Mouse (Mus musculus): ENCODE results near the gene Mcrip1. TPM values are rescaled to one million over a fixed set of nuclear protein-coding genes. Genes with fewer than 3 reads are reported as not detected.

Mcrip1 gene
- polyA plus RNA-seq (2015; fragmentation: Nextera tagmentation; extraction: Ambion mirVana): 218 and 227 TPM in 2 replicates

GRCm38 (mm10) chr11:120549168-120549945, at the start of gene Mcrip1:
TSS of gene Mcrip1 (minus strand) at chr11:120549727.
- ATAC-seq (replicated peaks; ENCODE audit: low FRiP score, low read depth) (peak; percentile 81), DNase-seq (ENCODE audit: low spot score) (peak; percentile 93)
- Histone ChIP-seq H3K9ac (ENCODE audit: low read depth, low read length) (peak within 1 kb of the TSS; percentile 98), H3K4me3 (replicated peaks; ENCODE audit: low read depth, low read length) (peak within 1 kb of the TSS; percentile 87), H3K36me3 (ENCODE audit: insufficient read depth, low read length) (peaks cover 2% of the 10 kb centered on the region; the same call in 1 of the 2 replicates), H3K27ac (peak within 1 kb of the TSS; percentile 98), H3K9me3 (replicated peaks; ENCODE audit: low read length) (no peaks in the 10 kb centered on the region), H3K4me1 (replicated peaks; ENCODE audit: insufficient read depth, low read length) (peaks cover 17% of the 10 kb centered on the region), H3K27me3 (ENCODE audit: insufficient read depth, low read length) (no peaks in the 10 kb centered on the region), H3K4me2 (ENCODE audit: low read length) (peak within 1 kb of the TSS; percentile 80)
- 0% methylated on average over 66 of the region's 87 CpGs for WGBS
- TF ChIP-seq CTCF (IDR thresholded peaks at IDR 0.05; ENCODE audit: low read depth): no peak

GRCm38 (mm10) chr11:120598990-120599549, 49.5 kb upstream of the Mcrip1 start:
- ATAC-seq (replicated peaks; ENCODE audit: low FRiP score, low read depth) (no peak), DNase-seq (ENCODE audit: low spot score) (no peak)
- peak overlapping the region; percentile 60 for H3K9ac ChIP-seq (ENCODE audit: low read depth, low read length)
- 38% methylated on average over 17 of the region's 17 CpGs for WGBS
- H3K4me1 ChIP-seq (replicated peaks; ENCODE audit: insufficient read depth, low read length): peaks cover 10% of the 10 kb centered on the region; the same call in 1 of the 2 replicates
- H3K27ac ChIP-seq: peak overlapping the region; percentile 94
- H3K9me3 ChIP-seq (replicated peaks; ENCODE audit: low read length): no peaks in the 10 kb centered on the region
- H3K4me2 ChIP-seq (ENCODE audit: low read length): peak overlapping the region; percentile 90
- peaks cover 38% of the 10 kb centered on the region for H3K36me3 ChIP-seq (ENCODE audit: insufficient read depth, low read length)
- TF ChIP-seq CTCF (IDR thresholded peaks at IDR 0.05; ENCODE audit: low read depth): no peak
- peak overlapping the region; percentile 97 for H3K4me3 ChIP-seq (replicated peaks; ENCODE audit: low read depth, low read length)
- H3K27me3 ChIP-seq (ENCODE audit: insufficient read depth, low read length): no peaks in the 10 kb centered on the region

- ATAC-seq (replicated peaks; ENCODE audit: low FRiP score, low read depth) (peak; percentile 95), DNase-seq (ENCODE audit: low spot score) (peak; percentile 98)
- H3K4me2 ChIP-seq (ENCODE audit: low read length): peak within 1 kb of the TSS; percentile 90
- H3K4me3 ChIP-seq (replicated peaks; ENCODE audit: low read depth, low read length): peak within 1 kb of the TSS; percentile 97
- H3K27ac ChIP-seq: peak within 1 kb of the TSS; percentile 94
- TF ChIP-seq CTCF (IDR thresholded peaks at IDR 0.05; ENCODE audit: low read depth): peak; percentile 14; the same call in 1 of the 2 replicates
- H3K9me3 ChIP-seq (replicated peaks; ENCODE audit: low read length): no peaks in the 10 kb centered on the region
- H3K36me3 ChIP-seq (ENCODE audit: insufficient read depth, low read length): peaks cover 38% of the 10 kb centered on the region
- peak within 1 kb of the TSS; percentile 99 for H3K9ac ChIP-seq (ENCODE audit: low read depth, low read length)
- WGBS: under 1% methylated on average over 88 of the region's 88 CpGs
- no peaks in the 10 kb centered on the region for H3K27me3 ChIP-seq (ENCODE audit: insufficient read depth, low read length)
- H3K4me1 ChIP-seq (replicated peaks; ENCODE audit: insufficient read depth, low read length): peaks cover 10% of the 10 kb centered on the region; the same call in 1 of the 2 replicates
These were observed 48.9 kb upstream of the Mcrip1 start, which contains the start of the genes Alyref and Anapc11 for GRCm38 (mm10) chr11:120598283-120598989. TSS of gene Alyref (minus strand) at chr11:120598365. TSS of gene Anapc11 (plus strand) at chr11:120598421.

GRCm38 (mm10) chr11:120597240-120598235, 48.0 kb upstream of the Mcrip1 start:
- H3K36me3 ChIP-seq (ENCODE audit: insufficient read depth, low read length): peaks cover 41% of the 10 kb centered on the region
- H3K27ac ChIP-seq: peak overlapping the region; percentile 94
- no peak for TF ChIP-seq CTCF (IDR thresholded peaks at IDR 0.05; ENCODE audit: low read depth)
- no peaks in the 10 kb centered on the region for H3K27me3 ChIP-seq (ENCODE audit: insufficient read depth, low read length)
- WGBS: 4% methylated on average over 79 of the region's 99 CpGs
- H3K4me1 ChIP-seq (replicated peaks; ENCODE audit: insufficient read depth, low read length): peaks cover 10% of the 10 kb centered on the region; the same call in 1 of the 2 replicates
- H3K9me3 ChIP-seq (replicated peaks; ENCODE audit: low read length): no peaks in the 10 kb centered on the region
- DNase-seq (ENCODE audit: low spot score) (peak; percentile 53), ATAC-seq (replicated peaks; ENCODE audit: low FRiP score, low read depth) (peak; percentile 61)
- peak overlapping the region; percentile 90 for H3K4me2 ChIP-seq (ENCODE audit: low read length)
- peak overlapping the region; percentile 99 for H3K9ac ChIP-seq (ENCODE audit: low read depth, low read length)
- peak overlapping the region; percentile 97 for H3K4me3 ChIP-seq (replicated peaks; ENCODE audit: low read depth, low read length)

DNA sequence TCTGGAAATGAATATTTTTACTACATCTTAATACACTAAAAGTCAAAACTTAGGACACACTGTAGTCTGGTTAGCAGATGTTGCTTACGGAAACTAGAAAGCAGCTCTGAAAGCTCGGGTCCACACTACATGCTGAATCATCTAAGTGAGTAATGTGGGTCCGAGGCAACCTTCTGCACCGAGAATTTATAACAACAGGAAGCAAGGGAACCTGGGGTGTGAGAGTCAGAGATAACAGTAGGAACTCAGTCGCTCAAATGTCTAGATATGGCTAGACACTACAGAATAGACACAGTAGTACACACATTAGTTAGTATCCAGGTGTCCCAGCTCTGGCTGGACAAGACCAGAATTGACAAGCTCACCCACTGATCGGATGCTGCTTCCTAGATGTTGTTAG, 39.0 kb upstream of the Mcrip1 start:
- Histone ChIP-seq H3K27me3 (ENCODE audit: insufficient read depth, low read length) (no peaks in the 10 kb centered on the region), H3K4me1 (replicated peaks; ENCODE audit: insufficient read depth, low read length) (no peaks in the 10 kb centered on the region), H3K36me3 (ENCODE audit: insufficient read depth, low read length) (peaks cover 52% of the 10 kb centered on the region), H3K27ac (no peak overlapping the region), H3K4me2 (ENCODE audit: low read length) (no peak overlapping the region), H3K4me3 (replicated peaks; ENCODE audit: low read depth, low read length) (no peak overlapping the region), H3K9ac (ENCODE audit: low read depth, low read length) (no peak overlapping the region), H3K9me3 (replicated peaks; ENCODE audit: low read length) (no peaks in the 10 kb centered on the region)
- ATAC-seq (replicated peaks; ENCODE audit: low FRiP score, low read depth) (no peak), DNase-seq (ENCODE audit: low spot score) (no peak)
- TF ChIP-seq CTCF (IDR thresholded peaks at IDR 0.05; ENCODE audit: low read depth): no peak
- 90% methylated on average over 6 of the region's 6 CpGs for WGBS
